Mouse (Mus musculus) megakaryocyte, embryonic 14.5 days (primary cell): ENCODE measurements around the gene Hist1h2bn.
"Not testable (repeated sequence)": the region's sequence is repeated elsewhere in the genome, so short reads cannot be mapped to it uniquely, and the experiment has no call there.

Experiments
- FLI1 ChIP-seq: IDR thresholded peaks from 2 replicates; pipeline ENCODE4 v1.6.1; 2012; ENCODE audit warnings: low read length, inconsistent platforms, mixed read lengths
- GATA1 ChIP-seq: IDR thresholded peaks from 3 replicates; pipeline ENCODE4 v1.6.1; 2012; ENCODE audit warnings: mixed read lengths, low read length, inconsistent platforms, borderline replicate concordance

- TF ChIP-seq GATA1, FLI1: not testable (repeated sequence)
Observed at GRCm38 (mm10) chr13:21715864-21716539, 37.9 kb upstream of the Hist1h2bn start, which contains the start of the genes Hist1h2bl and Hist1h2ai.
